Mouse (Mus musculus) CH12.LX (cell line): ENCODE results near the gene Iqcf3. TPM values are rescaled to one million over a fixed set of nuclear protein-coding genes. Genes with fewer than 3 reads are reported as not detected.

Source experiments
- DNase-seq: peaks from one replicate; pipeline ENCODE4 v3.0.0-alpha.2; 2013; ENCODE audit errors: extremely low read depth
- H3K27ac ChIP-seq: 2 replicates; pipeline ENCODE4 v1.5.1; 2012; ENCODE audit warnings: low read depth, mild to moderate bottlenecking, control low read depth, moderate library complexity; ENCODE audit not compliant: insufficient read depth
- H3K27me3 ChIP-seq: replicated peaks from 2 replicates; pipeline ENCODE3; 2012; ENCODE audit warnings: inconsistent platforms
- H3K36me3 ChIP-seq, 2 experiments: replicated peaks in 1 of 2; 2 replicates each; pipeline versions ENCODE3 to v1.6.1; 2012; ENCODE audit warnings: inconsistent platforms in 1 of 2, low read length in 1 of 2, mild to moderate bottlenecking in 1 of 2, mixed read lengths in 1 of 2, moderate library complexity in 1 of 2; ENCODE audit not compliant: control insufficient read depth in 1 of 2, insufficient read depth in 1 of 2
- H3K4me1 ChIP-seq, 2 experiments: 2 replicates each; pipeline ENCODE4 v1.6.1; 2012; ENCODE audit warnings: inconsistent platforms in 1 of 2, moderate library complexity in 1 of 2; ENCODE audit not compliant: insufficient read depth in 2 of 2, control insufficient read depth in 1 of 2
- H3K4me2 ChIP-seq: 2 replicates; pipeline ENCODE4 v1.6.1; 2012; ENCODE audit warnings: low read depth, mild to moderate bottlenecking, control low read depth; ENCODE audit not compliant: poor library complexity, insufficient read depth, severe bottlenecking
- H3K4me3 ChIP-seq, 3 experiments: fragments of 150-350 bp in 1 of 3; sonication (generic) in 1 of 3; replicated peaks in 1 of 3; 2 replicates each; pipeline versions ENCODE3 to v1.5.1; 2011 to 2012; ENCODE audit warnings: low read depth in 2 of 3, low read length in 2 of 3, mild to moderate bottlenecking in 2 of 3, moderate library complexity in 2 of 3, control low read depth in 1 of 3, improper control_type of control experiment in 1 of 3, inconsistent platforms in 1 of 3, mixed read lengths in 1 of 3; ENCODE audit not compliant: poor library complexity in 1 of 3
- H3K79me2 ChIP-seq: replicated peaks from 2 replicates; pipeline ENCODE4 v1.6.1; 2012; ENCODE audit warnings: mild to moderate bottlenecking, moderate library complexity; ENCODE audit not compliant: control insufficient read depth, poor library complexity, insufficient read depth, severe bottlenecking; ENCODE audit errors: extremely low read depth
- H3K9ac ChIP-seq: 2 replicates; pipeline ENCODE4 v1.6.1; 2012; ENCODE audit warnings: low read depth, mild to moderate bottlenecking, control low read depth, moderate library complexity; ENCODE audit not compliant: insufficient read depth
- H3K9me3 ChIP-seq: replicated peaks from 2 replicates; pipeline ENCODE3; 2012; ENCODE audit warnings: low read length, inconsistent platforms, mixed read lengths
- CHD2 ChIP-seq: IDR thresholded peaks from 2 replicates; pipeline ENCODE4 v1.6.1; 2011; ENCODE audit warnings: low read length, improper control_type of control experiment
- EP300 ChIP-seq: IDR thresholded peaks from 2 replicates; pipeline ENCODE4 v1.6.1; 2011; ENCODE audit warnings: low read length, improper control_type of control experiment
- HCFC1 ChIP-seq: IDR thresholded peaks from 2 replicates; pipeline ENCODE4 v1.6.1; 2012; ENCODE audit warnings: low read depth, mild to moderate bottlenecking, inconsistent platforms, low read length, improper control_type of control experiment
- JUND ChIP-seq: conservative IDR thresholded peaks from 2 replicates; pipeline ENCODE4 v1.6.1; 2011; ENCODE audit warnings: low read depth, low read length, improper control_type of control experiment
- MAFK ChIP-seq: IDR thresholded peaks from 2 replicates; pipeline ENCODE4 v1.6.1; 2011; ENCODE audit warnings: low read length, improper control_type of control experiment; ENCODE audit not compliant: insufficient replicate concordance
- MAX ChIP-seq: IDR thresholded peaks from 2 replicates; pipeline ENCODE4 v1.6.1; 2011; ENCODE audit warnings: low read length, improper control_type of control experiment
- MAZ ChIP-seq: IDR thresholded peaks from 2 replicates; pipeline ENCODE4 v1.6.1; 2012; ENCODE audit warnings: low read depth, mild to moderate bottlenecking, inconsistent platforms, low read length, improper control_type of control experiment, moderate library complexity
- NELFE ChIP-seq: IDR thresholded peaks from 2 replicates; pipeline ENCODE4 v1.6.1; 2011; ENCODE audit warnings: low read depth, low read length, improper control_type of control experiment
- PAX5 ChIP-seq: IDR thresholded peaks from 2 replicates; pipeline ENCODE4 v1.6.1; 2012; ENCODE audit warnings: low read length, inconsistent platforms, mixed read lengths
- SMC3 ChIP-seq: IDR thresholded peaks from 2 replicates; pipeline ENCODE4 v1.6.1; 2011; ENCODE audit warnings: low read depth, low read length, improper control_type of control experiment
- TBP ChIP-seq: conservative IDR thresholded peaks from 2 replicates; pipeline ENCODE4 v1.6.1; 2011; ENCODE audit warnings: low read depth, low read length, improper control_type of control experiment
- ZKSCAN1 ChIP-seq: IDR thresholded peaks from 2 replicates; pipeline ENCODE4 v1.6.1; 2012; ENCODE audit warnings: low read depth, inconsistent platforms, low read length, improper control_type of control experiment, borderline replicate concordance
- ZMIZ1 ChIP-seq: IDR thresholded peaks from 2 replicates; pipeline ENCODE4 v1.6.1; 2012; ENCODE audit warnings: low read depth, mild to moderate bottlenecking, inconsistent platforms, low read length, improper control_type of control experiment
- dilution Hi-C: fragments of 300-500 bp; cut with MboI; formaldehyde crosslinking; loops from 2 replicates; pipeline ENCODE4 v1.14.3; 2020; ENCODE audit warnings: low sequenced_read_pairs; ENCODE audit not compliant: extremely low pct_unique_long_range_greater_than_20kb, extremely low pct_ligation_motif_present
- in situ Hi-C: fragments of 300-500 bp; cut with MboI; formaldehyde crosslinking; loops from 3 replicates; pipeline ENCODE4 v1.14.3; 2019; ENCODE audit warnings: low sequenced_read_pairs, low pct_ligation_motif_present, low pct_unique_long_range_greater_than_20kb, mixed read lengths
- polyA plus RNA-seq: library from polyadenylated mRNA; unstranded; fragments of >175 nt; gene quantifications from 2 replicates; pipeline ENCODE4 v1.2.1, GENCODE M21; 2012; ENCODE audit warnings: low read depth; ENCODE audit not compliant: insufficient read length
- total RNA-seq, 2 experiments: library from RNA; depleted of rRNA; stranded (reverse); fragments of 300-350 nt in 1 of 2; fragments of >200 nt in 1 of 2; gene quantifications; 2 replicates each; pipeline ENCODE4 v1.2.3; 2012 to 2014

Iqcf3 gene
- total and polyA plus RNA-seq, 3 experiments = not detected

GRCm38 (mm10) chr9:106457163-106457559, 104.3 kb downstream of the Iqcf3 start:
- in situ Hi-C loops = no loop called here
- H3K36me3 ChIP-seq = peaks cover 15 to 52% of the 10 kb centered on the region in 2 experiments
- no peak for TF ChIP-seq SMC3
- TF ChIP-seq MAFK = no peak
- TF ChIP-seq ZKSCAN1 = no peak
- H3K4me2 ChIP-seq = no peak overlapping the region
- no peak overlapping the region for H3K9ac ChIP-seq
- no peak overlapping the region for H3K4me3 ChIP-seq
- H3K9me3 ChIP-seq = no peaks in the 10 kb centered on the region
- H3K27ac ChIP-seq = no peak overlapping the region
- H3K4me1 ChIP-seq = peaks cover 27 to 57% of the 10 kb centered on the region in 2 experiments
- dilution Hi-C loops = no loop called here
- DNase-seq = no peak
- H3K27me3 ChIP-seq = no peaks in the 10 kb centered on the region
- no peaks in the 10 kb centered on the region for H3K79me2 ChIP-seq

- Histone ChIP-seq H3K4me3 (no peak overlapping the region), H3K9ac (no peak overlapping the region), H3K4me1 (peaks cover 27 to 63% of the 10 kb centered on the region in 2 experiments), H3K36me3 (peaks cover 10 to 52% of the 10 kb centered on the region in 2 experiments), H3K79me2 (no peaks in the 10 kb centered on the region), H3K9me3 (no peaks in the 10 kb centered on the region), H3K4me2 (no peak overlapping the region), H3K27ac (no peak overlapping the region), H3K27me3 (no peaks in the 10 kb centered on the region)
- dilution Hi-C loops (no loop called here), in situ Hi-C loops (no loop called here)
- DNase-seq = no peak
- TF ChIP-seq TBP (no peak), PAX5 (no peak), ZMIZ1 (no peak), NELFE (no peak), ZKSCAN1 (no peak), MAZ (no peak), MAX (no peak), MAFK (no peak), EP300 (no peak), JUND (no peak), CHD2 (no peak), HCFC1 (no peak)
Observed at GRCm38 (mm10) chr9:106456325-106457162, 104.9 kb downstream of the Iqcf3 start.
